Mouse (Mus musculus) left cerebral cortex, postnatal 14 days (tissue): Measurements from ENCODE around the gene Gm20883. TPM values are rescaled to one million over a fixed set of nuclear protein-coding genes. Genes with fewer than 3 reads are reported as not detected.
"Not testable (repeated sequence)": the region's sequence is repeated elsewhere in the genome, so short reads cannot be mapped to it uniquely, and the experiment has no call there.

ENCODE experiments used
- DNase-seq, 2 experiments: peaks; one replicate each; pipeline ENCODE4 v3.0.0; 2021 to 2022; ENCODE audit warnings: low spot score in 2 of 2, mixed read lengths in 1 of 2
- intact Hi-C: fragments of 180-260 bp; cut with DNase I; formaldehyde crosslinking; loops from one replicate; pipeline ENCODE4 v1.15.1; 2025
- long read RNA-seq, 2 experiments: library from polyadenylated mRNA; stranded (forward); transcript quantifications; one replicate each; pipeline ENCODE4 v2.0.0; 2021
- total RNA-seq, 2 experiments: library from RNA; stranded (reverse); gene quantifications; 2 replicates each; pipeline ENCODE4 v1.2.3; 2021

Gene Gm20883
- total RNA-seq: not detected
- long read RNA-seq, experiment 1: 0 reads
- long read RNA-seq, experiment 2: 0 reads

- not testable (repeated sequence) for DNase-seq
These were observed at the start of gene Gm20883 for GRCm38 (mm10) chrY:50607951-50608350. Gm20883 (plus strand) TSS chrY:50608251.

More at GRCm38 (mm10) chrY:50607951-50608350, at the start of gene Gm20883:
- intact Hi-C loops: not testable (repeated sequence)
